Mouse (Mus musculus): ENCODE data around the gene Gna11. TPM values are rescaled to one million over a fixed set of nuclear protein-coding genes. Genes with fewer than 3 reads are reported as not detected.
A peak's percentile ranks its signal among the peaks of the same experiment; 100 is the strongest.

Gna11 gene
- total RNA-seq, 1 experiment, result 53.4 TPM

- no peak for DNase-seq (ENCODE audit: low read depth, low spot score)
- peak overlapping the region; percentile 37; the same call in 1 of the 2 replicates for H3K9ac ChIP-seq (ENCODE audit: insufficient read depth, low read depth, low read length, poor library complexity, severe bottlenecking)
- in situ Hi-C loops (cut with MboI; ENCODE audit: low sequenced_read_pairs in 2 of 2, unreplicated experiment in 2 of 2), result no loop called here
- peaks cover 5 to 20% of the 10 kb centered on the region in 2 experiments; a peak in 3 of 4 replicates for H3K4me1 ChIP-seq (ENCODE audit: control insufficient read depth in 2 of 2, insufficient read depth in 2 of 2, low read length in 2 of 2, poor library complexity in 1 of 2)
- TF ChIP-seq ZC3H11A (IDR thresholded peaks at IDR 0.05; ENCODE audit: borderline replicate concordance, low read depth, low read length), result no peak
- no peak for TF ChIP-seq MAFK (IDR thresholded peaks at IDR 0.05; ENCODE audit: insufficient read depth, low read depth, low read length)
- no peak for TF ChIP-seq CHD2 (IDR thresholded peaks at IDR 0.05; ENCODE audit: low read depth, low read length)
- no peak for TF ChIP-seq HCFC1 (IDR thresholded peaks at IDR 0.05; ENCODE audit: borderline replicate concordance, insufficient read depth, low read length)
- no peak for TF ChIP-seq ZNF384 (IDR thresholded peaks at IDR 0.05; ENCODE audit: low read depth, low read length)
- peaks cover 9% of the 10 kb centered on the region; the same call in 1 of the 2 replicates for H3K36me3 ChIP-seq (ENCODE audit: control insufficient read depth, insufficient read depth, low read length, poor library complexity, severe bottlenecking)
- H3K4me3 ChIP-seq (ENCODE audit: insufficient read depth in 1 of 2, low read depth in 1 of 2, low read length in 2 of 2, poor library complexity in 1 of 2, severe bottlenecking in 1 of 2), result no peak overlapping the region
- H3K27ac ChIP-seq (ENCODE audit: insufficient read depth, low read depth, low read length, poor library complexity, severe bottlenecking), result no peak overlapping the region
- H3K9me3 ChIP-seq (ENCODE audit: control insufficient read depth, insufficient read depth, low read depth, low read length), result no peaks in the 10 kb centered on the region
Measured at GRCm38 (mm10) chr10:81541363-81541762, 3.6 kb downstream of the Gna11 start.

GRCm38 (mm10) chr10:81538321-81539048, 6.5 kb downstream of the Gna11 start:
- H3K9ac ChIP-seq (ENCODE audit: insufficient read depth, low read depth, low read length, poor library complexity, severe bottlenecking), result no peak overlapping the region
- no peaks in the 10 kb centered on the region for H3K9me3 ChIP-seq (ENCODE audit: control insufficient read depth, insufficient read depth, low read depth, low read length)
- H3K27ac ChIP-seq (ENCODE audit: insufficient read depth, low read depth, low read length, poor library complexity, severe bottlenecking), result no peak overlapping the region
- H3K4me3 ChIP-seq (ENCODE audit: insufficient read depth in 1 of 2, low read depth in 1 of 2, low read length in 2 of 2, poor library complexity in 1 of 2, severe bottlenecking in 1 of 2), result no peak overlapping the region
- H3K4me1 ChIP-seq (ENCODE audit: control insufficient read depth in 2 of 2, insufficient read depth in 2 of 2, low read length in 2 of 2, poor library complexity in 1 of 2), result peaks cover 3 to 30% of the 10 kb centered on the region in 2 experiments; a peak in 2 of 4 replicates
- H3K36me3 ChIP-seq (ENCODE audit: control insufficient read depth, insufficient read depth, low read length, poor library complexity, severe bottlenecking), result peaks cover 9% of the 10 kb centered on the region; the same call in 1 of the 2 replicates
- DNase-seq (ENCODE audit: low read depth, low spot score), result no peak
- TF ChIP-seq MAFK (IDR thresholded peaks at IDR 0.05; ENCODE audit: insufficient read depth, low read depth, low read length), result no peak
- no peak for TF ChIP-seq HCFC1 (IDR thresholded peaks at IDR 0.05; ENCODE audit: borderline replicate concordance, insufficient read depth, low read length)
- no peak for TF ChIP-seq ZC3H11A (IDR thresholded peaks at IDR 0.05; ENCODE audit: borderline replicate concordance, low read depth, low read length)
- no peak for TF ChIP-seq CHD2 (IDR thresholded peaks at IDR 0.05; ENCODE audit: low read depth, low read length)
- TF ChIP-seq ZNF384 (IDR thresholded peaks at IDR 0.05; ENCODE audit: low read depth, low read length), result no peak
- in situ Hi-C loops (cut with MboI; ENCODE audit: low sequenced_read_pairs in 2 of 2, unreplicated experiment in 2 of 2), result no loop called here

- H3K9ac ChIP-seq (ENCODE audit: insufficient read depth, low read depth, low read length, poor library complexity, severe bottlenecking), result no peak overlapping the region
- no peak for DNase-seq (ENCODE audit: low read depth, low spot score)
- H3K9me3 ChIP-seq (ENCODE audit: control insufficient read depth, insufficient read depth, low read depth, low read length), result no peaks in the 10 kb centered on the region
- in situ Hi-C loops (cut with MboI; ENCODE audit: low sequenced_read_pairs in 2 of 2, unreplicated experiment in 2 of 2), result no loop called here
- peaks cover 11% of the 10 kb centered on the region; the same call in 1 of the 2 replicates for H3K36me3 ChIP-seq (ENCODE audit: control insufficient read depth, insufficient read depth, low read length, poor library complexity, severe bottlenecking)
- no peak overlapping the region for H3K27ac ChIP-seq (ENCODE audit: insufficient read depth, low read depth, low read length, poor library complexity, severe bottlenecking)
- no peak overlapping the region for H3K4me3 ChIP-seq (ENCODE audit: insufficient read depth in 1 of 2, low read depth in 1 of 2, low read length in 2 of 2, poor library complexity in 1 of 2, severe bottlenecking in 1 of 2)
- no peak for TF ChIP-seq ZNF384 (IDR thresholded peaks at IDR 0.05; ENCODE audit: low read depth, low read length)
- TF ChIP-seq CHD2 (IDR thresholded peaks at IDR 0.05; ENCODE audit: low read depth, low read length), result no peak
- H3K4me1 ChIP-seq (ENCODE audit: control insufficient read depth in 2 of 2, insufficient read depth in 2 of 2, low read length in 2 of 2, poor library complexity in 1 of 2), result peaks cover 2 to 23% of the 10 kb centered on the region in 2 experiments; a peak in 2 of 4 replicates
Measured at GRCm38 (mm10) chr10:81537429-81537828, 7.6 kb downstream of the Gna11 start.

GRCm38 (mm10) chr10:81536734-81537133, 8.3 kb downstream of the Gna11 start:
- Histone ChIP-seq H3K36me3 (ENCODE audit: control insufficient read depth, insufficient read depth, low read length, poor library complexity, severe bottlenecking) (peaks cover 15% of the 10 kb centered on the region; the same call in 1 of the 2 replicates), H3K9me3 (ENCODE audit: control insufficient read depth, insufficient read depth, low read depth, low read length) (no peaks in the 10 kb centered on the region), H3K27ac (ENCODE audit: insufficient read depth, low read depth, low read length, poor library complexity, severe bottlenecking) (no peak overlapping the region), H3K4me1 (ENCODE audit: control insufficient read depth in 2 of 2, insufficient read depth in 2 of 2, low read length in 2 of 2, poor library complexity in 1 of 2) (peaks cover 2 to 18% of the 10 kb centered on the region in 2 experiments; a peak in 2 of 4 replicates), H3K9ac (ENCODE audit: insufficient read depth, low read depth, low read length, poor library complexity, severe bottlenecking) (no peak overlapping the region), H3K4me3 (ENCODE audit: insufficient read depth in 1 of 2, low read depth in 1 of 2, low read length in 2 of 2, poor library complexity in 1 of 2, severe bottlenecking in 1 of 2) (no peak overlapping the region)
- TF ChIP-seq ZC3H11A (IDR thresholded peaks at IDR 0.05; ENCODE audit: borderline replicate concordance, low read depth, low read length) (no peak), ZNF384 (IDR thresholded peaks at IDR 0.05; ENCODE audit: low read depth, low read length) (no peak)
- DNase-seq (ENCODE audit: low read depth, low spot score), result no peak
- in situ Hi-C loops (cut with MboI; ENCODE audit: low sequenced_read_pairs in 2 of 2, unreplicated experiment in 2 of 2), result no loop called here
